Mouse (Mus musculus) lung, embryonic 14.5 days (tissue): ENCODE results near the gene Clcn2. TPM values are rescaled to one million over a fixed set of nuclear protein-coding genes. Genes with fewer than 3 reads are reported as not detected.
A peak's percentile ranks its signal among the peaks of the same experiment; 100 is the strongest.

ENCODE experiments used
- ATAC-seq: fragments of 200-750 bp; cut with Nextera tagmentation; 2 replicates; pipeline ENCODE4 v1.8.0; 2017; ENCODE audit warnings: mild to moderate bottlenecking, moderate TSS enrichment, moderate library complexity; ENCODE audit not compliant: insufficient read depth
- DNase-seq: peaks from one replicate; pipeline ENCODE4 v3.0.0-alpha.2; 2015
- H3K27ac ChIP-seq: fragments of 300-500 bp; sonication (generic); 2 replicates; pipeline ENCODE4 v1.5.1; 2014; ENCODE audit warnings: low read depth, mild to moderate bottlenecking, moderate library complexity
- H3K27me3 ChIP-seq: fragments of 300-500 bp; sonication (generic); 2 replicates; pipeline ENCODE4 v1.6.1; 2014; ENCODE audit warnings: low read length, control low read depth; ENCODE audit not compliant: insufficient read depth
- H3K36me3 ChIP-seq: fragments of 300-500 bp; sonication (generic); 2 replicates; pipeline ENCODE4 v1.6.1; 2014; ENCODE audit warnings: control low read depth; ENCODE audit not compliant: insufficient read depth
- H3K4me1 ChIP-seq: fragments of 300-500 bp; sonication (generic); 2 replicates; pipeline ENCODE4 v1.6.1; 2014; ENCODE audit warnings: antibody characterized with exemption, control low read depth; ENCODE audit not compliant: insufficient read depth
- H3K4me2 ChIP-seq: fragments of 300-500 bp; sonication (generic); 2 replicates; pipeline ENCODE4 v1.6.1; 2014; ENCODE audit warnings: mild to moderate bottlenecking
- H3K4me3 ChIP-seq: fragments of 300-500 bp; sonication (generic); 2 replicates; pipeline ENCODE4 v1.5.1; 2014; ENCODE audit warnings: low read depth, low read length
- H3K9ac ChIP-seq: fragments of 300-500 bp; sonication (generic); 2 replicates; pipeline ENCODE4 v1.6.1; 2014
- H3K9me3 ChIP-seq: fragments of 300-500 bp; sonication (generic); 2 replicates; pipeline ENCODE4 v1.6.1; 2016; ENCODE audit warnings: low read depth, low read length, control low read depth
- CTCF ChIP-seq: IDR thresholded peaks from 2 replicates; pipeline ENCODE4 v1.5.1; 2016; ENCODE audit warnings: antibody characterized with exemption, low read depth
- WGBS: fragments of 180-500 bp; shearing (Covaris S2); extraction: QIAGEN DNeasy Blood & Tissue Kit; methylation state at CpG from one replicate; pipeline ENCODE4 v1.1.7; 2014; 5-methylcytosine and 5-hydroxymethylcytosine counted together
- polyA plus RNA-seq: library from polyadenylated mRNA; unstranded; fragments of >200 nt; fragmentation: Nextera tagmentation; extraction: Ambion mirVana; gene quantifications from 2 replicates; pipeline ENCODE4 v1.2.1, GENCODE M21; 2014

Gene Clcn2
- polyA plus RNA-seq, 1 experiment from 2014 or later = 10.1 TPM

DNA sequence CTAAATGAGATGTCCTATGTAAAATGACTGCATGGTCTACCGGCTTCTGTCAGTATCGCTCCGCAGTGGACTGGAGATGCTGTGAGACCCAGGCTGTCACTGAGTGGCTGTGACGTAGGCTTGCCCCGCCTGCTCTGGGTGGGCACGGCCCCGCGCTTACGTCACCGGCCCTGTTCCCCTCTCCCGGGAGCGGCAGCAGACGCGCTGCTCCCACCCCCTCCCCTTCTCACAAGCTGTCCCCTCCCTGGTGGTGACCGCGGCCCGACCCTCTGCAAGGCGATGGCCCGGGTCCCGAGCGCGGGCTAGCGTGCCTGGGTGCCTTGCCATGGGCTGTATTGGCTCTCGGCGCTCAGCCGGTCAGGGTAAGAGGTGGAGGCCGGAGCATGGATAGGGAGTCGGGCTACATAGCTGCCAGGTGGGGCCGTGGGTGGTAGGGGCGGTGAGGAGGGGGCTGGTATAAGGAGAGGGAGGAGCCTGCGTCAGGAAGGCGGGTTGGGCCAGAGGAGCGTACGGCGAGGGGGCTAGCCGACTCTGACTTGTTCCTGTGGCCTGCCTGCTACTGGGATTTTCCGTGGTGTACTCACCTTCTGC lies 24.3 kb downstream of the Clcn2 start, which contains the start of gene Fam131a:
Gene Fam131a (plus strand): TSS at position 131 of the 591 bp plus-strand sequence.
- Histone ChIP-seq H3K27ac (peak within 1 kb of the TSS; percentile 86; the same call in 1 of the 2 replicates), H3K4me1 (0 out of 2 replicates have a peak, but pooled peaks cover 2% of the 10 kb centered on the region), H3K9ac (peak within 1 kb of the TSS; percentile 64), H3K27me3 (no peaks in the 10 kb centered on the region), H3K4me3 (peak within 1 kb of the TSS; percentile 56), H3K9me3 (no peaks in the 10 kb centered on the region), H3K4me2 (peak within 1 kb of the TSS; percentile 90), H3K36me3 (peaks cover 46% of the 10 kb centered on the region)
- DNase-seq (peak; percentile 97), ATAC-seq (peak; percentile 94)
- no peak for TF ChIP-seq CTCF
- WGBS = under 1% methylated on average over 37 of the region's 37 CpGs

DNA sequence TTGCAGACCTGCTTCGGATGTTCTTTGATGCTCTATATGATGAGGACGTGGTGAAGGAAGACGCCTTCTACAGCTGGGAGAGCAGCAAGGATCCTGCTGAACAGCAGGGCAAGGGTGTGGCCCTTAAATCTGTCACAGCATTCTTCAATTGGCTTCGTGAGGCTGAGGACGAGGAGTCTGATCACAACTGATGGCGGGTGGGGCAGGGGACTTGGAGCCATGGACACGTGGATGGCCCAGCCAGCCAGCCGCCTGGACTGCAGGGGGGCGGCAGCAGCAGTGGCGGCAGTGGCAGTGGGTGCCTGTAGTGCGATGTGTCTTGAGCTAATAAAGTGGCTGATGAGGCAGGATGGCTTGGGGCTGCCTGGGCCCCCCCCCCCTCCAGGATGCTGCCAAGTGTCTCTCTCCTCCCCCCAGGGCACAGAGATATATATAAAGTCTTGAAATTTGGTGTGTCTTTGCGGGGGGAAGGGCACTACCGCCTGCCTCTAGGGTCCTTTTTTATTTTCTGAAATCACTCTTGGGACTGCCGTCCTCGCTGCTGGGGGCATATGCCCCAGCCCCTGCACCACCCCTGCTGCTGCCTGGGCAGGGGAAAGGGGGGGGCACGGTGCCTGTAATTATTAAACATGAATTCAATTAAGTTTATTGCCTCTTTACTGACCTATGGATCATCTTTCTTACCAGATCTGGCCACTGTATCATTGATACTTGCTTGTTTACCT lies 25.1 kb downstream of the Clcn2 start:
- 45% methylated on average over 16 of the region's 16 CpGs for WGBS
- H3K4me1 ChIP-seq = 0 out of 2 replicates have a peak, but pooled peaks cover 2% of the 10 kb centered on the region
- DNase-seq (no peak), ATAC-seq (no peak)
- H3K4me3 ChIP-seq = peak overlapping the region; percentile 56
- no peaks in the 10 kb centered on the region for H3K27me3 ChIP-seq
- peak overlapping the region; percentile 90; the same call in 1 of the 2 replicates for H3K4me2 ChIP-seq
- H3K36me3 ChIP-seq = peaks cover 54% of the 10 kb centered on the region
- no peak for TF ChIP-seq CTCF
- H3K9me3 ChIP-seq = no peaks in the 10 kb centered on the region
- H3K9ac ChIP-seq = no peak overlapping the region
- H3K27ac ChIP-seq = no peak overlapping the region

DNA sequence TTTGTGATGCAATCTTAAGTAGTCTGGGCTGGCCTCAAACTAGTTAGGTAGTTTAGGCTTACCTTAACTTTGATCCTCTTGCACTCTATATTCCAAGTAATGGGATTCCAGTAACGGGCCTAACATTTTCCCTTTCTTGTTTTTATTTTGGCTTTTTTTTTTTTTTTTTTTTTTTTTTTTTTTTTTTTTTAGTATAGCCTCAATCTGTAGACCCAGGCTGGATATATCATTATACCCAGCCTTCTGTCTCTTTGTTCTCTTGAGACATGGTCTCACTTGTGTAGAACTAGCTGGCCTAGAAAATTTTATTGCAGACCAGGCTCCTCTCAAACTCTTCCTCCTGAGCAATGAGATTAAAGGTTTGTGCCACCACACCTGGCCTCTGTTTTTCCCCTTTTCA lies 25.9 kb downstream of the Clcn2 start:
- Histone ChIP-seq H3K27me3 (no peaks in the 10 kb centered on the region), H3K36me3 (peaks cover 62% of the 10 kb centered on the region), H3K9ac (no peak overlapping the region), H3K4me2 (no peak overlapping the region), H3K9me3 (no peaks in the 10 kb centered on the region), H3K4me1 (0 out of 2 replicates have a peak, but pooled peaks cover 2% of the 10 kb centered on the region), H3K27ac (no peak overlapping the region), H3K4me3 (no peak overlapping the region)
- WGBS = 48% methylated on average over 1 of the region's 1 CpGs
- no peak for DNase-seq
- no peak for ATAC-seq
- no peak for TF ChIP-seq CTCF

DNA sequence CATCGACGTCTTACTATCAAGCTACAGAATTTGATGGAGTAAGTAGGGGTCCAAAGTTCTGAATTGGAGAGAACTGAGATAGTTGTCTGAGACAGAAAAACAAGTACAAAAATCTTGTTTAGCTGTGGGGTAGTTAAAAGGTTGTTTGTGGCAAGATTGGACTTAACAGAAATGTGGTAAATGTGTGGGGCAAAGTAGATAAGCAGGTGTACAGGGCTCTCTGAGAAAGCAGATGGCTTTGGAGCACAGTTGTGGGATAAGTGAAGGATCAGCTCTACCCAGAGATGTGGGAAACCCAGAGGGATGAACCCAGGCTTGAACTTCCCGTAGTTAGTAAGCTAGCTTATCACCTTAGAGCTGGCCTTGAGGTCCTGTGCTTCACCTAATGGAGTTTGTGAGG lies 26.8 kb downstream of the Clcn2 start:
- ATAC-seq = no peak
- H3K9ac ChIP-seq = no peak overlapping the region
- no peak overlapping the region for H3K4me2 ChIP-seq
- peaks cover 71% of the 10 kb centered on the region for H3K36me3 ChIP-seq
- DNase-seq = no peak
- H3K27ac ChIP-seq = no peak overlapping the region
- no peaks in the 10 kb centered on the region for H3K27me3 ChIP-seq
- no peak overlapping the region for H3K4me3 ChIP-seq
- no peaks in the 10 kb centered on the region for H3K9me3 ChIP-seq
- WGBS = 83% methylated on average over 3 of the region's 3 CpGs
- no peak for TF ChIP-seq CTCF
- 0 out of 2 replicates have a peak, but pooled peaks cover 2% of the 10 kb centered on the region for H3K4me1 ChIP-seq

DNA sequence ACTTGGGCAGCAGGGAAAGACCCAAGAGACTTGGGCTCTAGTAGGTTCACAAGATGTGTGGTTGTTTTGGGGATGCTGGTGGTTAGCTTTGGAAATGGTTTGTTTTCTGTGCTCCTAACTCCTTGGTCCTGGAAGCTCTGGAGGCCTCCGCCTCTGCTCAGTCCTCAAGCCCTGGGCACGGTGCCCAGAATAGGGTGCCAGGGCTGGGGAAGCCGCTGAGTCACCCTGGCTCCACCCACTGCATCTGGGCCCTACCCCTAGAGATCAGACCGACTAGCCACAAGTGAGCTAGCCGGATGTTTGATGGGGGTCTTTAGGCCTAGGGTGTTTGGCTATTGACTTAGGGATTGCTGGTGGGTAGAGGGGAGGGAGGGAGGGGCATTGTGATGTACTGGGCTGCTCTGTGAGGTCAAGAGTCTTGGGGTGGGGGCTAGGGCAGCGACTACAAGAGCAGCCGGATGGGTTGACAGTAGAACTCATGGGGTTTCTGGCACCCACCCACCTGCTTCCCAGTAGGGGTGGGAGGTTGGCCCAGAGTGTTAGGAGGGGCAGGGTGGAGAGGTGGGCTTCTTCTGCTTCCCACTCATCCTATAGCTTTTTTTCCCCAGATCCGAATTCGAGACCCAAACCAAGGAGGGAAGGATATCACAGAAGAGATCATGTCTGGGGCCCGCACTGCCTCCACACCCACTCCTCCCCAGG lies 39.4 kb downstream of the Clcn2 start:
- 0 out of 2 replicates have a peak overlapping the region, but pooled peaks have one; percentile 29 for H3K9ac ChIP-seq

DNA sequence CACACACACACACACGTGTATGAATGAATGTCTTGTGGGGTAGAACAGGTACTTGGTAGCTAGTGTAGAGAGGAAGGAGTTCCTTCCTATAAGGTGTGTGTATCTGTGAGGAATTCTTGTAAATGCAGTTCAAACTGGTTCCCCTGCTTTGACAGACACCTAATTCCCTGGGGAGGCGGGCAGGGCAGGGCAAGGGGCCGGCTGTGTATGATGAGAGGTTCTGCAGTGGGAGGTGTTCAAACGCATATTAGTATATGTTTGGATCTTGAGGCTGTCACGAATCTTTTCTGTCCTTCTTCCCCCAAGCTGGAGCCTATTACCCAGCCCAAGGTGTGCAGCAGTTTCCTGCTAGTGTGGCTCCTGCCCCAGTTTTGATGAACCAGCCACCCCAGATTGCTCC lies 40.2 kb downstream of the Clcn2 start:
- Histone ChIP-seq H3K4me3 (no peak overlapping the region), H3K27ac (no peak overlapping the region), H3K4me1 (no peaks in the 10 kb centered on the region), H3K27me3 (no peaks in the 10 kb centered on the region), H3K9me3 (no peaks in the 10 kb centered on the region), H3K9ac (peak overlapping the region; percentile 29; the same call in 1 of the 2 replicates), H3K4me2 (no peak overlapping the region), H3K36me3 (peaks cover 79% of the 10 kb centered on the region)
- WGBS = 76% methylated on average over 5 of the region's 5 CpGs
- no peak for DNase-seq
- ATAC-seq = no peak
- TF ChIP-seq CTCF = no peak

More for the DNA sequence above, 39.4 kb downstream of the Clcn2 start:
- H3K27ac ChIP-seq = no peak overlapping the region
- H3K36me3 ChIP-seq = peaks cover 86% of the 10 kb centered on the region
- H3K9me3 ChIP-seq = no peaks in the 10 kb centered on the region
- DNase-seq = peak; percentile 70
- no peak overlapping the region for H3K4me3 ChIP-seq
- WGBS = 72% methylated on average over 10 of the region's 10 CpGs
- ATAC-seq = no peak
- no peak for TF ChIP-seq CTCF
- H3K4me2 ChIP-seq = no peak overlapping the region
- no peaks in the 10 kb centered on the region for H3K4me1 ChIP-seq
- H3K27me3 ChIP-seq = no peaks in the 10 kb centered on the region

DNA sequence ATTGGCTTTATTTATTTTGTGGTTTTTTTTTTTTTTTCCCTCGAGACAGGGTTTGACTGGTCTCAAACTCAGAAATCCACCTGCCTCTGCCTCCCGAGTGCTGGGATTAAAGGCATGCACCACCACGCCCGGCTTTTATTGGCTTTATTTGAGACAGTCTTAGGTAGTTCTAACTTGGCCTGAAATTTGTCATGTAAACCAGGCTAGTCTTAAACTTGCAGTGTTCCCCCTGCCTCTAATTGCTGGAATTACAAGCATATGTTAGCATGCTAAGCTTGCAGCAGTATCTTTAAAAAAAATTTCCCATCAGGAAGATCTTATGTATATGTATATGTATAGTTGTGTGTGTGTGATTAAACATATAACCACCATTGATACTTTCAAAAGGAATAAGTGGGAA lies 40.8 kb downstream of the Clcn2 start:
- Histone ChIP-seq H3K9me3 (no peaks in the 10 kb centered on the region), H3K27me3 (no peaks in the 10 kb centered on the region), H3K27ac (no peak overlapping the region), H3K36me3 (peaks cover 72% of the 10 kb centered on the region), H3K4me2 (no peak overlapping the region), H3K4me3 (no peak overlapping the region), H3K9ac (no peak overlapping the region), H3K4me1 (peaks cover 3% of the 10 kb centered on the region; the same call in 1 of the 2 replicates)
- no peak for ATAC-seq
- TF ChIP-seq CTCF = no peak; the same call in 1 of the 2 replicates
- 73% methylated on average over 4 of the region's 4 CpGs for WGBS
- DNase-seq = peak; percentile 45
